Mouse (Mus musculus) lung, postnatal 0 days (tissue): ENCODE measurements around the gene Zfp207. TPM values are rescaled to one million over a fixed set of nuclear protein-coding genes. Genes with fewer than 3 reads are reported as not detected.
A peak's percentile ranks its signal among the peaks of the same experiment; 100 is the strongest.

Source experiments
- ATAC-seq: fragments of 200-750 bp; cut with Nextera tagmentation; 2 replicates; pipeline ENCODE4 v1.8.0; 2017; ENCODE audit warnings: moderate library complexity
- DNase-seq: peaks from one replicate; pipeline ENCODE4 v3.0.0-alpha.2; 2016; ENCODE audit warnings: low spot score
- H3K27ac ChIP-seq: fragments of 300-500 bp; sonication (generic); 2 replicates; pipeline ENCODE4 v1.5.1; 2014; ENCODE audit warnings: antibody characterized with exemption, mild to moderate bottlenecking, low read length, mixed read lengths
- H3K27me3 ChIP-seq: fragments of 300-500 bp; sonication (generic); replicated peaks from 2 replicates; pipeline ENCODE4 v1.6.1; 2014; ENCODE audit warnings: low read length, mixed read lengths; ENCODE audit not compliant: insufficient read depth
- H3K36me3 ChIP-seq: fragments of 300-500 bp; sonication (generic); 2 replicates; pipeline ENCODE4 v1.6.1; 2014; ENCODE audit warnings: low read length, mixed read lengths; ENCODE audit not compliant: insufficient read depth
- H3K4me1 ChIP-seq: fragments of 300-500 bp; sonication (generic); 2 replicates; pipeline ENCODE4 v1.6.1; 2014; ENCODE audit warnings: antibody characterized with exemption, low read depth, low read length, mixed read lengths; ENCODE audit not compliant: insufficient read depth
- H3K4me2 ChIP-seq: fragments of 300-500 bp; sonication (generic); replicated peaks from 2 replicates; pipeline ENCODE4 v1.6.1; 2014; ENCODE audit warnings: low read depth, mild to moderate bottlenecking, low read length, moderate library complexity, mixed read lengths
- H3K4me3 ChIP-seq: fragments of 300-500 bp; sonication (generic); 2 replicates; pipeline ENCODE4 v1.5.1; 2014; ENCODE audit warnings: low read depth, low read length
- H3K9ac ChIP-seq: fragments of 300-500 bp; sonication (generic); replicated peaks from 2 replicates; pipeline ENCODE4 v1.6.1; 2014; ENCODE audit warnings: low read depth, mild to moderate bottlenecking
- H3K9me3 ChIP-seq: fragments of 300-500 bp; sonication (generic); 2 replicates; pipeline ENCODE4 v1.6.1; 2016; ENCODE audit warnings: low read length, mixed read lengths
- CTCF ChIP-seq: IDR thresholded peaks from 2 replicates; pipeline ENCODE4 v1.5.1; 2016; ENCODE audit warnings: antibody characterized with exemption, mild to moderate bottlenecking
- EP300 ChIP-seq: IDR thresholded peaks from 2 replicates; pipeline ENCODE4 v1.6.1; 2016; ENCODE audit warnings: antibody characterized with exemption, mild to moderate bottlenecking, control low read depth
- WGBS: fragments of 180-500 bp; shearing (Covaris S2); extraction: QIAGEN DNeasy Blood & Tissue Kit; methylation state at CpG from one replicate; pipeline ENCODE4 v1.1.7; 2014; 5-methylcytosine and 5-hydroxymethylcytosine counted together
- polyA plus RNA-seq: library from polyadenylated mRNA; unstranded; fragments of >200 nt; fragmentation: Nextera tagmentation; extraction: Ambion mirVana; gene quantifications from 2 replicates; pipeline ENCODE4 v1.2.1, GENCODE M21; 2015

Gene Zfp207
- polyA plus RNA-seq, 1 experiment from 2014 or later, result 120 TPM

DNA sequence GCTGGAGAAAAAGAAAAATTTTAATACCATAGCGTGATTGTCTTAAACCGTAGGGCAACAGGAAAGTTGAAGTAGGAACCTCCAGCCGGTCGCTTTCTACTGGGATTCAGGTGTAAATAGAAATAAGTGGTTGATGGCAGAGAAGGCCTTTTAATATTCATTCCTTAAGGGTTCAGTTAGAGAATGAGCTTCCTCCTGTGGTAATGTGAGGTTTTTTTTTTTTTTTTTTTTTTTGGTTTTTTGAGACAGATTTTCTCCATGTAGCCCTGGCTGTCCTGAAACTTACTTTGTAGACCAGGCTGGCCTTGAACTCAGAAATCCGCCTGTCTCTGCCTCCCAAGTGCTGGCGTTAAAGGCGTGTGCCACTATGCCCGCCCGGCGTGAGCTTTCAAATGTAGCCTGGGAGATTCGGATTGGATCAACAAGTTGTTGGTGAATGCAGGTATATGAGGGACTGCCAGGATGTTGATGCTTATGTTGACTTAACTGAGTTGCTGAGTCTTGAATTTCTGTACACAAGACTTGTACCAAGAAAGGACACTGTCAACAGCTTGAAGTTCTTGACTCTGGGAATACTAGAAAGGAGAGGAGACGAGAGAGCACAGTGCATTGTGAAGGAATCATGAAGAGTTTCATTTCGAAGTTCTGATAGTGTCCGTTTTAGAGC is 46.6 kb downstream of the Zfp207 start:
- Histone ChIP-seq H3K36me3 (peaks cover 2% of the 10 kb centered on the region; the same call in 1 of the 2 replicates), H3K9ac (peak overlapping the region; percentile 96), H3K27ac (peak overlapping the region; percentile 94), H3K4me1 (no peaks in the 10 kb centered on the region; the same call in 1 of the 2 replicates), H3K27me3 (no peaks in the 10 kb centered on the region), H3K4me3 (peak overlapping the region; percentile 98), H3K4me2 (peak overlapping the region; percentile 72), H3K9me3 (no peaks in the 10 kb centered on the region)
- 46% methylated on average over 14 of the region's 14 CpGs for WGBS
- ATAC-seq (no peak), DNase-seq (no peak)
- TF ChIP-seq CTCF (no peak), EP300 (no peak)

DNA sequence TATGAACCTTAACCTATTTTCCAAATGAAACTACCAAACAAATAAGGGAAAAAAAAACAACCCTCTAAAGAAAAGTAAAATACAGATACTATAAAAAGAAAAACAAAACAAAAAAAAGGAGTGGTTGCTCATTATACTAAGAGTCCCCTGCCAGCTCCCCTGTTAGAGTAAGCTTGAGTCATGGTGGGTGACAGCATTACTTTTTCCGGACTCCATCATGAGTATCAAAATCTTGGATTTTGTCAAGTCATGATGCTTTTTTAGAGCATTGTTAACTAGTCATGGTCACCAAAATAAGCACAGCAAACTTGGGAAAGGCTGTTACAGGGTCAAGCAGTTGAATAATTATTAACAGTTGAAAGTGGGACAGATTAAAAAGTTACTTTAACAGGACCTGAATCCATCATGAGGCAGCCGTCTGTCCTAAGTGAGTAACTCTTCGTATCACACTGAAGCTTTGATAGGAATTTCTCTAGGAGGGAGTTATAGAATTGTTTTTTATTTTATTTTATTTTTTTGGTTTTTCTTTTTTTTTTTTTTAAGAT is 47.4 kb downstream of the Zfp207 start:
- ATAC-seq (no peak), DNase-seq (peak; percentile 18)
- Histone ChIP-seq H3K36me3 (peaks cover 6% of the 10 kb centered on the region; the same call in 1 of the 2 replicates), H3K4me2 (no peak overlapping the region), H3K9me3 (no peaks in the 10 kb centered on the region), H3K27me3 (no peaks in the 10 kb centered on the region), H3K4me3 (no peak overlapping the region), H3K4me1 (no peaks in the 10 kb centered on the region; the same call in 1 of the 2 replicates), H3K27ac (no peak overlapping the region), H3K9ac (no peak overlapping the region)
- WGBS, result 83% methylated on average over 3 of the region's 3 CpGs
- TF ChIP-seq CTCF, result no peak
- no peak for TF ChIP-seq EP300

DNA sequence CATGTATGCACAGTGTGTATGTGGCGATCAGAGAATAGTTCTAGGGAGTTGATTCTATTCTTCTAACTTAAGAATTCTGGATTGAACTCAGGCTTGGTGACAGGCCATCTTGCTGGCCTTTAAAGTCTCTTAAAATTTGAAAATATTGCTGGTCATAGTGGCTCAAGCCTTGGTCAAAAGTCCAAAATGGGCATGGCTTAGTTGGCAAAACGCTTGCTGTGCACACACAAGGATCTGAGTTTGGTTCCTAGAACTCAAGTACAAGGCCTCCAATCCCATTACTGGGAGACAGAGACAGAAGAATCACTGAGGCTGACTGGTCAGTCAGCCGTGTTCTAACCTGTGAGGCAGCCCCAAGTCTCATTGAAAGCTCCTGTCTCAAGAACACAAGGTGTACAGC is 63.8 kb downstream of the Zfp207 start:
- WGBS, result 91% methylated on average over 3 of the region's 3 CpGs
- no peak for ATAC-seq
- peaks cover 11% of the 10 kb centered on the region; the same call in 1 of the 2 replicates for H3K36me3 ChIP-seq

DNA sequence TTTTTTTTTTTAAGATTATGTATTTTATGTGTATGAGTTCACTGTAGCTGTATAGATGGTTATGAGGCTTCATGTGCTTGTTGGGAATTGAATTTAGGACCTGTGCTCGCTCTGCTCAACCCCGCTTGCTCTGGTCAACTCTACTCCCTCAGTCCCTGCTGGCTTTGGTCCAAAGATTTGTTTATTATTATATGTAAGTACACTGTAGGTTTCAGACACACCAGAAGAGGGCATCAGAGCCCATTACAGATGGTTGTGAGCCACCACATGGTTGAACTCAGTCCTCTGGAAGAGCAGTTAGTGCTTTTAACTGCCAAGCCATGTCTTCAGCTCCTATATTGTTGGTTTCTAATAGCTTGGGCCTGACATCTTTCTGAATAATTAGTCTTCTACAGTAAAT is 66.8 kb downstream of the Zfp207 start:
- Histone ChIP-seq H3K9me3 (no peaks in the 10 kb centered on the region), H3K9ac (no peak overlapping the region), H3K4me3 (no peak overlapping the region), H3K4me2 (no peak overlapping the region), H3K36me3 (peaks cover 14% of the 10 kb centered on the region; the same call in 1 of the 2 replicates), H3K27ac (no peak overlapping the region), H3K27me3 (no peaks in the 10 kb centered on the region), H3K4me1 (no peaks in the 10 kb centered on the region)
- 0 out of 2 replicates have a peak, but pooled peaks have one; percentile 20 for TF ChIP-seq CTCF
- TF ChIP-seq EP300, result no peak
- DNase-seq (no peak), ATAC-seq (no peak)
- 79% methylated on average over 2 of the region's 2 CpGs for WGBS

More for the DNA sequence above, 63.8 kb downstream of the Zfp207 start:
- Histone ChIP-seq H3K27ac (no peak overlapping the region), H3K9me3 (no peaks in the 10 kb centered on the region), H3K4me3 (no peak overlapping the region), H3K27me3 (no peaks in the 10 kb centered on the region), H3K9ac (no peak overlapping the region), H3K4me2 (no peak overlapping the region), H3K4me1 (no peaks in the 10 kb centered on the region)
- DNase-seq, result no peak
- TF ChIP-seq EP300 (no peak), CTCF (no peak)

DNA sequence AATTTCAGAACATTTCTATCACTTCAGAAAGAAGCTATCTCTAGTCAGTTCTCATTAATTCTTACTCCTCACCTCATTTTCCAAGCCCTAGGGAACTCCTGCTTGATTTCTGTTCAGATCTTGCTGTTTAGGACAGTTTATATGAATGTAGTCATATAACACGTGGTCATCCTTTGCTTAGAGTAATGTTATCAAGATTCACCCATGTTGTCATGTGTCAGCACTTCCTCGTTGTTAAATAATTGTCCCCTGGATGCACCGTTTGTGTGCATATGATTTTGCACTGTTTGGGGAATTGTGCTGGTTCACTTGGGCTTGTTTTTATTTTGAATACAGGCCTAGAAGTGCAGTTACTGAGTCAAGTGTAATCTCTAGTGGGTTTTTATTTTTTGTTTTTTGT is 69.2 kb downstream of the Zfp207 start:
- H3K36me3 ChIP-seq, result peaks cover 8% of the 10 kb centered on the region; the same call in 1 of the 2 replicates

DNA sequence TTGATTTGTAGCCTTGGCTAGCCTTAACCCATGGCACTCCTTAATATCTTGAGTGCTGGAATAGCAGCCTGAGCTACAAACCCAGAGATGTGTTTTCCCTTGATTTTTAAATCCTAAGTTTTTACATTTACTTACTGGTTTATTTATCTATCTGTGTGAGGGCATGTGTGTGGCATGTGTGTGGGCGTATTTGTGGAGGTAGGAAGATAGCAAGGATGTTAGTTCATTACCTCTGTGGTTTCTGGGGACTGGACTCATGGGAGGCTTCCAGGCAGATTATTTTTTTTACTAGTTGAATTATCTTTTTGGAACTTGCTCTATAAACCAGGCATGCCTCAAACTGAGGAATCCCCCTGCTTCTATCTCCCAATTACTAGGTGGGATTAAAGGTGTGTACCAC is 70.1 kb downstream of the Zfp207 start:
- no peak overlapping the region for H3K4me2 ChIP-seq
- no peak for ATAC-seq

More for the DNA sequence above, 69.2 kb downstream of the Zfp207 start:
- no peaks in the 10 kb centered on the region for H3K4me1 ChIP-seq
- H3K9ac ChIP-seq, result no peak overlapping the region
- DNase-seq (no peak), ATAC-seq (no peak)
- 84% methylated on average over 3 of the region's 3 CpGs for WGBS
- H3K27me3 ChIP-seq, result no peaks in the 10 kb centered on the region
- no peak overlapping the region for H3K27ac ChIP-seq
- H3K4me2 ChIP-seq, result no peak overlapping the region
- H3K4me3 ChIP-seq, result no peak overlapping the region
- TF ChIP-seq CTCF (no peak), EP300 (no peak)
- no peaks in the 10 kb centered on the region for H3K9me3 ChIP-seq

More for the DNA sequence above, 70.1 kb downstream of the Zfp207 start:
- Histone ChIP-seq H3K27me3 (no peaks in the 10 kb centered on the region), H3K4me3 (no peak overlapping the region), H3K4me1 (no peaks in the 10 kb centered on the region), H3K9ac (no peak overlapping the region), H3K9me3 (no peaks in the 10 kb centered on the region), H3K36me3 (peaks cover 12% of the 10 kb centered on the region; the same call in 1 of the 2 replicates), H3K27ac (no peak overlapping the region)
- WGBS, result 93% methylated on average over 1 of the region's 1 CpGs
- no peak for TF ChIP-seq CTCF
- TF ChIP-seq EP300, result no peak
- DNase-seq, result no peak

Other genes with a start within 250 kb of the Zfp207 start
- gene Tefm, start 241.1 kb upstream of the Zfp207 start, polyA plus RNA-seq, result 17.8 and 19.5 TPM in 2 replicates
- gene Adap2, start 229.2 kb upstream of the Zfp207 start, polyA plus RNA-seq, result 8.4 and 12.4 TPM in 2 replicates
- gene Rnf135, start 199.4 kb upstream of the Zfp207 start, polyA plus RNA-seq, result 13.7 and 16.1 TPM in 2 replicates
- gene Rhot1, start 174.3 kb upstream of the Zfp207 start, polyA plus RNA-seq, result 38.2 and 44.9 TPM in 2 replicates
- 0.86 and 1.3 TPM in 2 replicates for gene Rhbdl3, start 82.4 kb upstream of the Zfp207 start, polyA plus RNA-seq
- 13.3 and 14.3 TPM in 2 replicates for gene 5730455P16Rik, start 5.2 kb upstream of the Zfp207 start, polyA plus RNA-seq
- 173 and 190 TPM in 2 replicates for gene Psmd11, start 45.3 kb downstream of the Zfp207 start, polyA plus RNA-seq
- gene Cdk5r1, start 93.7 kb downstream of the Zfp207 start, polyA plus RNA-seq, result 0.39 and 0.48 TPM in 2 replicates